Mouse (Mus musculus) left cerebral cortex, adult 18-20 months (tissue): ENCODE measurements at regions not wholly inside any gene's neighbourhood (a gene's known extent, or its start where the extent isn't known, plus 50 kb on each side); places are given as distances from the start of the nearest gene placed in this dataset.
A peak's percentile ranks its signal among the peaks of the same experiment; 100 is the strongest.
"Not testable (repeated sequence)": the region's sequence is repeated elsewhere in the genome, so short reads cannot be mapped to it uniquely, and the experiment has no call there.

Source experiments
- DNase-seq, 2 experiments: peaks; one replicate each; pipeline ENCODE4 v3.0.0; 2021 to 2022; ENCODE audit warnings: low spot score in 2 of 2, mixed read lengths in 1 of 2

DNA sequence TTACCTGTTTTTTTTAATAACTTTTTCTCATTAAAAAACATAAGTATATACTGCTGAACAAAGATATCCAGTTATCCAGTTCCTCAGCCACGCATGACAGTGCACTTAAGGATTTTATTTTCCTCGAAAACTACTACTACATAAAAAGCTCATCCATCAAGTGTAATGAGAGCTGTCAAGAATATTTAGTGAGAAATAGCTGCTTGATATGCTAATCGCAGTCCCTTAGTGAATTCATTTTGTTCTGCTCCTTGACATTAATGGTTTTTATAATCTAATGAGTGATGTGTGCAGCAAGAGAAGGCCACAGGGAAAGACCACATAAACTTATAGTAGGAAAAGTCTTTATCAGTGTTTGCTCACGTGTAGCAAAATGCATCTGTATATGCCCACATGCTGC, 754.0 kb upstream of the Slc39a10 start:
- no peak for DNase-seq

DNA sequence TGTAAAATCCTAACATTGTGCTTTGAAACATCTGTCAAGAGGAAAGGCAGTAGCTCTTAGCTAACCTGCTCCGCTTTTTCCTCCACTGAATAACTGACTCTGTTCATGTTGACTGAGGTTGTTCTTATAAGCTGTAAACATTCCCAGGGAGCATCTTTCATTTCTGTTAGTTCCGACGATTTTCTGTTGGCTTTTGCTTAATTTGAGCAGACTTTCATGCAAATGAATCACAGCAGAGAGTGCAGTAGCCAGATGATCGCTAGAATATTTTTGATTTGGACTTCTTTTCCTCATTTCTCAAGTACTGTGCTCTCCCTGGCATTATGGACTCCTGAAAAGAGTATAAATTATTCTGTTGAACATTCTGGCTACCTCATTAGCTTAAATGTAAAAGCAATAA, 713.9 kb upstream of the Slc39a10 start:
- DNase-seq, result no peak

DNA sequence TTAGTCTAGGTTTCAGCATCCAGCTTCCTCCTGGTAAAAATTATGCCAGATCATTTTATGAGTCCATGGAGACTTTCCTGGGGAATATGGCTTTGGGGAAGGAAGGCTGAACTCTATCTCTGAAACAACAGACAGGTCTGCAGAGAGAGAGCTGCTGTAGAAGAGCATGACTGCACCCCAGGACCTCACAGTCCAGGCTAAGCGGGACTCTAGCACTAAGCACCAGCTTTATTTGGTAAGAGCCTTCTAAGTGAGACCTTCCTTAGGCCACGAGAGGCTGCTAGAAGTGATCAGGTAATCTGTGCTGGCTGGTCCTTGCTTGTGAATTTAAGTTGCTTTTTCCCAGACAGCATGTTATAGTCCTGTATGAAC, 711.3 kb upstream of the Slc39a10 start:
- no peak for DNase-seq

DNA sequence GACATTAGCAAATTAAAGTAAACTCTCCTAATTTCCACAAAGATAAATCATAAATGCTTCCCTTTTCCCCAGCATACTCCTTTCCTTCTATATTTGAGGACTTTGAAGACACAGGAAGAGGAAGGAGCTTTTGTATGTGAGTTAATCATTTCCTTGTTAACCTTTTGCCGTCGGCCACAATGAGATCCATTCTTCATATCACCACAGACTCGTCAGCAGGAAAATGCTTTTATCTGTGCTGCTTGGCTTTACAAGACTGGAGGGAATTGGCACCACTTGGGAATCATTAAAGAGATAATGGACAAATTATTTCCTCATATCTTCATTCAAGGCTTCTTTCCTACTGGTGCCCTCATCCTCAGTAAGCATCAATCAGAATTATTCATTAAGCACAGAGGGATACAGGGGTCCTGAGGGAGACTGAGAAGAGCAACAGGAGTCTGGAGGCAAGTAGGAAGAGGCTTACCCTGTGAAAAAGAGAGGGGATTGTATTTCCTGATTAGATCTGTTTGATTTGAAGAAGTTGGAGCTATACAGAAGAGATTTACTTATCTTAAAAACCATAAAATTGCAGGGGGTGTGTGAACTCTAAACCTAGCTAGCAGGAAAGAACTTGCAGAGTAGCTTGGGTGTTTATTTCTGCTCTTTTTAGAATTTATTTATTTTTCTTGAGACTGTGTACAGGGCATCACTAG, 710.8 kb upstream of the Slc39a10 start:
- DNase-seq, result no peak

DNA sequence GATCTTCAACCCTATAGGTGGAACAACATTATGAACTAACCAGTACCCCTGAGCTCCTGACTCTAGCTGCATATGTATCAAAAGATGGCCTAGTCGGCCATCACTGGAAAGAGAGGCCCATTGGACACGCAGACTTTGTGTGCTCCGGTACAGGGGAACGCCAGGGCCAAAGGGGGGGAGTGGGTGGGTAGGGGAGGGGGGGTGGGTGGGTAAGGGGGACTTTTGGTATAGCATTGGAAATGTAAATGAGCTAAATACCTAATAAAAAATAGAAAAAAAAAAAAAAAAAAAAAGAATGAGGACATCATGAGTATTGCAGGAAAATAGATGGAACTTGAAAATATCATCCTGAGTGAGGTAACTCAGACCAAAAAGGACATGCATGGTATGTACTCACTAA, 701.0 kb upstream of the Slc39a10 start:
- not testable (repeated sequence) for DNase-seq

DNA sequence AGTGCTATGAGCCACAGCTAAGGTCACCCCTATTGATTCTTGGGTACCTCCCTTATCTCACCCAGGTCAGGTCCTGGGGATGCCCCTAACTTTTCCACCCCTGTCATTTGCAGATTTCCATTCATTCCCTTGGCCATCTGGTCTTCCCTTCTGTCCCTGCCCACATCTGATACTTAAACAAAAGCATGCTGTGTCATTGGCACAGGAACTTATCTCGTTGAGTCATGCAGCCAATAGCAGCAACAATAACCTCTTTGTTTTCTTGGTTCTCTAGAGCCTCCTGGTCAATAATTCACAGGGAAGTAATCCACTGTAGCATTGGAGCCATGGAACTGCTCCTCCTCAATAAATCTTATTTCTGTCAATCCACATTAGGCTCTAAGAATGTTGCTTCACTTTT, 653.0 kb upstream of the Slc39a10 start:
- no peak for DNase-seq

DNA sequence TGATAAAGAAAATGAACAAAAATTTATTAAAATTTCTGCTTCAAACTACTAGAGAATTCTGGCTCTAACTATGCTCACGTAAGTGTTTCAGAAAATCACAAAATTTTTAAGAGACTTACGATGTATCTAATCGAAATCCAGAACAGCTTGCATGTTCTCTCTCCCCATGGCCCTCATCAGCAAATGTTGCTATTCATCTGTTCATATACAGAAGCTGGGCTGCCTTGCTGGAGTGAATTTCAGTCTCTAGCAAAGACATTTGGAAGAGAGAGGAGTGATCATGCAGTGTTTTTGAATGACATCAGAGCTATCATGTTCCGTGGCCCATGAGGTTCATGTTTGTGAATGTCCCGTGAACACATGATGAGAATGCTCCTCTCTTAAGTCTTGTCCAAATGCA, 618.8 kb upstream of the Slc39a10 start:
- DNase-seq, result no peak

DNA sequence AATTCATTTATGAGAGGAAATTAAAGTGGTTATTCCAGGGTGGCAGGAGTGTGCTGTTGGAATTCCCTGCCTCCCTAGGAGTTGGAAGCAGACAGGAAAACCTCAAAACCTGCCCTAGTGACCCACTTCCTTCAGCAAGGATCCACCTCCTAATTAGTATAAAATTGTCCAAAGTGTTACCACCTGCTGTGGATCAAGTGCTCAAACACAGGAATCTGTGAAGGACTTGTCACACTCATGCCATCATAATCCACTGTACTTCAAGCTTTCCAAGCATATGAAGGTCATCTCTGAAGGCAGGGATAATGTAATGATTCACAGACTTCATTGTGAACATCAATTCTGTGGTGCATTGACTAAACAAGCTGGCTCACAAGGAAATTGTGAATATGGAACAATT, 615.1 kb upstream of the Slc39a10 start:
- no peak for DNase-seq

DNA sequence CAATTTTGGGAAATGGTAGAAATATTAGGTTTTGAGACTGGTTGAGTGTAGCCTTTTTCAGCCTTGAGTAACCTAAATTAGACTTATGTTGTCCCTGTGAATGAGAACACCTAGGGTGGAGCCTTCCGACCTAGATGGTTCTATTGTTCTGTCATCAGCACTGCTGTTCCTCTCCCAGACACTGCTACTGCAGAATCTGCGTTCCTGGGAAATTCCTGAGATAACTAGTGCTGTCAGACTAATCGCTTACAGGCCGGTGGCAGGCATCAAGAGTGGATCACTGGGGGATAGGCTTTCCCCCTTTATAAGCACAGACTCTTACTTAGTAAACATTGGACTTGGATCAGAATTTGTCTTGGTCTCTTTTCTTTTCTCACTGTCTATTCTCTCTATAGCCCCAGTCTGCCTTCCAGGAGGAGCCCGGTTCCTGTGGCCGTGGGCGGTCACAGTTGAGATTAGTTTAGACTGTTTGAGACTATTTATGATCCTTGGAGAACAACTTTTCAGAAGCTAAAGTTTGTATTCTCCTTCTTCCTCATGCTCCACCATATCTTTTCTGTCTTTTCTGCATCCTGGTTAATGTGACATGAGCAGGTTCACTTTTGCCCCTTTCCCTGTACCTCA, 596.0 kb upstream of the Slc39a10 start:
- DNase-seq, result peak; percentile 12 to 36

DNA sequence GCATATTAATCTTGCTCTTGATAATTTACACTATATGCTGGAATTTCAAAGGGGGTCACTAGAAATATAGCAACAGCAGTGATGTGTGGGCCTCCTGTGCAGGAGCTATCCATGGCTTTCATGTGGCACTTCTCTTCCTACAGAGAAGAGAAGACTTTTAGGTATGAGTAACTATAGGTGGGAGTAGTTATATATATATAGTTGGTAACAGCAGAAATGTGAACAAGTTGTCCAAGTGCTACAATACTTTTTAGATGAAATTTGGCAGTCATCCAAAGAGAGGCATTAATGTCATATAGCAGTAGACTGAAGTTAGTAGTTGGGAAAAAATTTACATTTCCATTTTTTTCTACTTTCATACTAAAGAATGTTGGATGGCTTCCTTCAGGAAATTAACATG, 593.4 kb upstream of the Slc39a10 start:
- no peak for DNase-seq

DNA sequence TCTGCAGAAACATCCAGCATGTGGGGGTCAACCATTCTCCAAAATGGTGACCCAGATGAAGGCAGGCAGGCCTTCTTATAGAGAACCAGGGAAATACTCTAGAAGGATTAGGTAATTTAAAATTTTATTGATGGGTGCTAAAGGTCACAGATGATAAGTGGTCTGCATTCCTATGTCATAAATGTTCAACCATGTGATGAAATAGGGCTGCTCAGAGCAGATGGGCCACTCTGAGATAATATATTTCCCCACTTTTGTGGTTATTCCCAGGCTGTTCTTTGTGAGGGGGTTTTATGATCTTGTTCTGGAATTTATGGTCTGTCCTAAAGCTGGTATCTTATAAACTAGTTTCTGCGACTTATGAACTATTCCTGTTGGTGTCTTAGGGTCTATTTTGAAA, 586.4 kb upstream of the Slc39a10 start:
- DNase-seq, result no peak

DNA sequence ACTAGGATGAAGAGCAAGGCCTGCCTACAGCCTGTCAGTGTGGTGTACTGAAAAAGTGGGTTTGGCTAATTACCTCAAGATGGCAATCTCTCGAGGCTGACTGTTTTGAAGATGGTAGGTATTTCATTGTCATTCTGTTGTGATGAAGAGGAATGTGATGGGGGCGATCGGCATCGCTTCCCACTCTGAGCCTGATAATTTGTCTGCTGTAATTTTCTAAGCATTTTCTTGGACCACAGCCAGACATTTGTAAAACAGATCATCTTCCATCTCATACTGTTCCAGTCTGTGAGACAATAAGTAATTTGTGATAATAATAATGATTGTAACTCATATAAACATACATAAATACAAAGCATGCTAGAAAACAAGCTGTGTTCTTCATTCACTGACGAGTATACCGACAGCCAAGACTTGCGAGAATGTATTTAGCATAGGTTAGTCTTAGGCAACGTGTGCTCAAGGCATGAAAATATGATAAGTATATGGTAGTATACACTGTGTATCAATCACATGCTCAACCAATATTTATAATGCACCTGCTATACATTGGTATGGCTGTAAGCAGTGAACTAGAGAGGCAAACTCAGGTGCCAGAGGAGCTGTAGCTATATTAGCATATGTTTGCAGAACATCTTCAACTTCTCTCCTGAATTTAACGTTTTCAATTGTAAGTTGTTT, 574.1 kb upstream of the Slc39a10 start:
- no peak for DNase-seq

DNA sequence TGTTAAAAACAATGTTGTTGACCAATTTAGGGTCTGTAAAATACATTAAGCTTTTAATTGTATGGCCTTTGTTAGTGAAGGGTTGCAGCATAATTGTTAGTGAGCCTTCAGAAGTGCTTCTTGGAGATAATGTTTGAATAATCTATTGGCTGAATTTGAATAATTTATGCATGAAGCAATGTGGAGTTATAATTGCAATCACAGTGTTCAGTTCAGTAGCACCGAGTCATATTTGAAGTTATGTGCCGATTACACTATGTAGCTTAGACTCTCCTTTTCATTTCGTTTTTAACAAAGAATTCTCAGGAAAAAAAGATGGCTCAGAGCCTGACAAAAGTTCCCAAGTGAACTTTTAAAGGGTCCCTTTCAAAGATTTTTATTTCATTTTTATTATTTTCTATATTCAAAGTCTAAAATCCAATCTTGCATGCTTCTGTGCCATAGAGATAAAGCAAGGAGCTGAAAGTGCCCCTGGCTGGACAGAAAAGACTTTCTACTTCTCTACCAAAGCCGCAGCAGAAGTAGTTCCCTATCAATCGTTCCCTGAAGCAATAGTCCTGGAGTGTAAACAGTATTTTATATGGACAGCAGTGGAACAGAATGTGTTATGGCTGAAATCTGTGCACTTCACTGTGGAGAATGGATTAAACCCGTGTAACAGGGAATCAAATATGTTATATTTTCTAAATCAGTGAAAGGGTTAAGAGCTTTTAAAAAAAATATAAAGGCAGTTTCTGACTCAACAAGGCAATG, 556.3 kb upstream of the Slc39a10 start:
- DNase-seq, result no peak

DNA sequence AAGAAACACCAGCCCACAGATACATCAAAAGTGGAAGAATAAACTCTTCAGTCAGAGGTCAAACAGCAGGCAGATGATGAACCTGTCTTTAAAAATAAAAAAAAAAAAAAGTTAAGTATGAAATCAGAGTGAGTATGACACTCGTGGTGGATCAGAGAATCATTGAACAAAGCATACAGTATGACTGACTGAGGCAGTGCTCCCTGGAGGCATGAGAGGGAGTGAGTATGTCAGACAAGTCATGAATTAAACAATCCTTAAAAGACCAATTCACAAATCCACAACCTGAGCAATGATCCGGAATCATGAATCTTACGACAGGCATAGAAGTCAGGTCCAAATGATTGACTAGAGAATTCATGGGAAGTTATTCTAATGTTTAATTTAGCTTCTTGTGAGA, 555.4 kb upstream of the Slc39a10 start:
- no peak for DNase-seq

DNA sequence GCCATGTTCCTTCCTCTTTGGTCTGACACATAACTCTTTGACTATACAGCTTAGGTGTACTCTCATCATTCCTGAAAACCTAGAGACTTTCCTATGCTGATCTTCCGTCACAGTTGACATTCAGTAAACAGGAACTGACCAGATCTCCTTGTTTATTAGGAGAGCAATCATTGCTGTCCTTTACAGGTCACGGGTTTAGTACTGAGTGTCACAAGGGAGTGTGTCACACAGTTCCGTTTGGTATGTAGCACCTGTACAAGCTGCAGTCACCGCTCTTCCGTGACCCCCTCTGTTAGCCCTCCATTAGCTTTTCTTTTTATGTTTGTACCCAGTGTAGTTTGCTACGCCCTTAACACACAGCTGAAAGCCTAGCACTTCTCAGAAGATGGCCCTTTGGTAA, 553.4 kb upstream of the Slc39a10 start:
- DNase-seq, result no peak

DNA sequence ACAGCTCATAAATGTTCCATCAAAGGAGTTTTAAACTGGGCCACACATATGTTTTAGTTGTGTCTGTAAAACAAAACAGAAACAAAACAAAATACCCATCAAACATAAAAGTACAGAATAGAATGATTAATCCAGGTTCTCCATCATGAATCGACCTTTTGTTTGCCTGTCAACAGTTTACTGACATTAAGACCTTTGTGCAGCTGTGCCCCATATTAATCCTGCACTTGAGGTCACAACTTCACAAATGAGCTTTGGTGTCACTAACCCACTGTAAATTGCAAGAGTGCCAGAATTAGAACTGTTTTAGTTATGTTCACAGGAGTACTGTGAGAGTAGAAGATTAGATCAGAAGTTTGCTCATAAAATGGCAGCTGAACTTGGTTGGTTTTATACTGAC, 540.2 kb upstream of the Slc39a10 start:
- no peak for DNase-seq

DNA sequence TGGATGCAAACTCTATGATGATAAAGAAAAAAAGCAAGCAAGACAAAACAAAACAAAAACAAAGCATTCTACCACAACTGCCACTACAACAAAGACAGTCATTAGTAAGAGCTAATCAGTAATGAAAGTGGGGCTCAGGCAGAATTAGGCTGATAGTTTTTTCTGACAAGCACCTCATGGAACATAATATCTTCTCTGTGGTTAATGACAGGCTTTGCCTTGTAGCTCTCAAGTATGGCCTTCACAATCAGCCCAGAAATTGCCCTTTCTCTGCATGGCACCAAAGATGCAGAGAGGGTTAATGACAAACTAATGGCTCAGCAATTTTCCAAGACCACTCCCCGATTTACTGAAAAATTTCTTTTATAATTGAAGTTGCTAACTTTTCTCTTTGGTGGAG, 512.5 kb upstream of the Slc39a10 start:
- no peak for DNase-seq

DNA sequence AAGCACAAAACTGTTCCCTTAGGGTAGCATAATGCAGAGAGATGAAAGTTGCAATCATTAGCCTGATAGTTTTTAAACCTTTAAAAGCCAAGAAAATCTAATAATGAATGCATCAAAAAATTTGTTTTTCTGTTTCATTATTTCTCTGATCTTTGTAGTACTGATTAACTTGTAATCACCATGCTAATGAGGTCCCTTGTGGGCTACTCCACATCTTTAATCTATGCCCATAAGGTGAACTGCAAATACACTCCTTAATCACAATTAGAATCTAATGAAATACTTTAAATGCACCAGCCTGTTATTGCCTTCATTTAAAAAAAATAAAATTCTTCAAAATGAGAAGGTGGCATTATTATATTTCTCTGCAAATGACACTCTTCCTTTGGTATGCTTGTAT, 493.9 kb upstream of the Slc39a10 start:
- no peak for DNase-seq

DNA sequence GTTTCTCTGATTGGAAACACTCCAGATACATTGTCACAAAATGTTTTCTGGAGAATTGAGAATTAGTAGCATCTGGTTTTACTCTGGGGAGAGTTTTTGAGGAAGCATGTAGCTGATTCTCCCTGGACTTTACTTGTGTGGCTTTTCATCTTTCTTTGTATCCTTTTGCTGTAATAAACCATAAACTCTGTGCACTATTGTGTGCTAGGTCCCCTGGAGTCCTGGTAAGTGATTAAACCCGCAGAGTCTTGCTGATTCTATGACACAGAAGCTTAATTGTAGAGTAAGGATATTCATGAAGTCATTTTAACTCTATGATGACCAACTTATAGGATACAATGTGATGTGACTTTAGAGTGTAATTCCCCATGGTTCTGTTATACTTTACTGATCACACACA, 486.1 kb upstream of the Slc39a10 start:
- DNase-seq, result no peak

DNA sequence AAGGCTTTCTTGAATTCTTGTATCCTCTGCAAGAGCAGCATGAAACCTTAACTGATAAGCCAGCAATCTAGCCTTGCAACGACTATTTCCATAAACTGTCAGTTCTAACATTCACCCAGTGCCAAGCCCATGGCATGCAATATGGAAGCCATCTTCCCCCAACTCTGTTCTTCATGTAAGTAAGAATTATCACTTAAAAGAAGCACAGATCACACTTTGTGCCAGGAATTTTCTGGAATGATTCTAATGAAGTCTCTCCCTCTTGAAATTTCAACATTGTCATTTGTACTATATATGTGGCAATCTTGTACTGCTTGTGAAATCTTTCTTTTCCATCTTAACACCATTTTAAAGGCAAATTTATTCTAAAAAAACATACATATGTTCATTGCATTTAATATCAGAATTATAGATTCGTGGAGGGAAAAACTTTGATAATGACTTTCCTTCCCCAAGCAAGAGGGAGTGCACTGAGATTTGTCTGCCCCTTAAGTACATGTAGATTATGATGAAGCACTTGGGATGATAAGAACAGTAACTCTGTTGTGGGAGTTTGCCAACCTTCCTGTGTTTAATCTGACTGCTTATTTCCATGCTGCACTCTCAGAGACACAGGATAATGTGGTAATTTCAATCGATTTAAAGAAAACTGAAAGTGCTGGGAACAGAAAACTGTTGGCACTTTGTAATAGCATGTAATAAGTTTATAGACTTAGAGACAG, 447.2 kb upstream of the Slc39a10 start:
- no peak for DNase-seq

DNA sequence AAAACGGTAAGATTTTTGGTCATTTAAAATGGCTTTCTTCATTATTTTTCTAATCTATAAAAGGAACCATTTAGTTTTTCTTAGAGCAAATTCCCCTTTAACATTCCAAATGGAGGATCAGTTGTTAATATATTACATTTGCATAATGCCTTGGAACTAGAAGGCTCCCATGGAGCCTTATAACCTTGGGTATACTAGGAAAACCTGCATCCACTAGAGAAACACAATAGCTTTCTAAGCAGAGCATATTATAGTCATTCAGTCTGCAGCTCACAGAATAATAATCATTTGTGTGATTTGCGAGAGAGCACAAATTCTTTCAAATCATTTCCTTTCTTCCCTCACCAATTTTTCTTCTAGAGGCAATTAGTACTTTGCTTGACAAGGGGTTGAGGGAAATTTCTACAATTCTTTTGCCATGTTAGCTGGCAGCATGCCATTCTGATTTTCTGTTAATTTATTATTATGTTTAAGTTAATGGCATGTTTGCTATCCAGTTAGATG, 418.0 kb upstream of the Slc39a10 start:
- DNase-seq, result no peak
